Mouse (Mus musculus) megakaryocyte-erythroid progenitor cell, adult 5-6 weeks (primary cell): Measurements from ENCODE around the gene Uap1. TPM values are rescaled to one million over a fixed set of nuclear protein-coding genes. Genes with fewer than 3 reads are reported as not detected.
A peak's percentile ranks its signal among the peaks of the same experiment; 100 is the strongest.
"Not testable (repeated sequence)": the region's sequence is repeated elsewhere in the genome, so short reads cannot be mapped to it uniquely, and the experiment has no call there.

Source experiments
- ATAC-seq: replicated peaks from 2 replicates; pipeline ENCODE4 v1.8.0; 2016; ENCODE audit warnings: mild to moderate bottlenecking, inconsistent platforms; ENCODE audit not compliant: severe bottlenecking, poor library complexity, low FRiP score, low TSS enrichment
- total RNA-seq, 2 experiments: library from RNA; stranded (forward) in 1 of 2; stranded (reverse) in 1 of 2; fragments of 200-1000, 215-1000 nt in 1 of 2; fragments of >200 nt in 1 of 2; fragmentation: Nextera tagmentation in 1 of 2; gene quantifications; 2 replicates each; pipeline ENCODE4 v1.2.3; 2014 to 2017

The Uap1 gene
- total RNA-seq, 2 experiments from 2014 or later = 76.7 to 86.8 TPM

DNA sequence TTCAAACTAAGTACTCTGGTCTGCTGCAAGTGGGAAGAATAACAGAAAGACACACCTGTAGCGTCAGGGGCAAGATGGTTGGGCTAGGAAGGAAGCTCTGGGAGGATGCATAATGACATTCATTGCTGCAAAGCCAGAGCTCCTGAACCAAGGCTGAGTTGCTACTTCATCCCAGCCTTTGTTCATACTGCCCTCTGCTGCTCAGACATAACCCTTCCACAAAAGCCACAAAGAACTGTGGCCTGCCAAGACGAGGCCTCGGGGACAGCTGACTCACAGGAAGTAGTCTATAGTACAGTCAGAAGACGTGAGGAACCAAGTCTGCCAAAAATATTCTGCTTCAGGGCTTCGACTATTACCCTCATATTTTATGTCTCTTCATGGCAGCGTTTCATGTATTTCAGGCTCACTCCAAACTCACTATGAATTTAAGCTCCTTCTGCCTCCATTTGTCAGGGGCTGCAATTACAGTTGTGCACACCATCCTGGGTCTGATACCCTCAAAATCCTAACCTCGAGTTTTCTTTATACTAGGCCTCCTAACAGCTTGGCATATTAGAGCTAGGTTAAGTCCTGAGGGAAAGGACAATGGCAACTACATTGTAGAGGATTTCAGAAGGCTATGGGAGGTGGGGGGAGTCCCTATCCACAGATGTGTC, 38.3 kb downstream of the Uap1 start:
- ATAC-seq = peak; percentile 99

DNA sequence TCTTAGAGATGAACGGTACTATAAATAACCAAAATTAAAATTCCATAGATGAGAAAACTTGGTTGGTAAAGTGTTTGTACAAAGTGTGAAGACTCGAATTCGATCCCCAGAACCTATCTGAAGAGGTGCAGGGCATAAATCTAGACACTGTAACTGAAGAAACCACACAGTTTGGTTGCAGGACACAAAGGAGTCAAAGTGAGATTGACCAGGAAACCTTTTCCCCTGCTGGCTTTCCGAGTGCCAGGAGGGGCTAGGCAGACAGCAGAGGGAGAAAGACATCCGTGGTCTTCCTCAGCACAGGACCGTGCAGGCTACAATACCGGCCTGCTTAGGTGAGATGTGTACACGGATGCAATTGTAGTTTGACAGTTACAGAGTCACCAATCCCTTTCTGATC, 40.5 kb downstream of the Uap1 start:
- no peak for ATAC-seq

DNA sequence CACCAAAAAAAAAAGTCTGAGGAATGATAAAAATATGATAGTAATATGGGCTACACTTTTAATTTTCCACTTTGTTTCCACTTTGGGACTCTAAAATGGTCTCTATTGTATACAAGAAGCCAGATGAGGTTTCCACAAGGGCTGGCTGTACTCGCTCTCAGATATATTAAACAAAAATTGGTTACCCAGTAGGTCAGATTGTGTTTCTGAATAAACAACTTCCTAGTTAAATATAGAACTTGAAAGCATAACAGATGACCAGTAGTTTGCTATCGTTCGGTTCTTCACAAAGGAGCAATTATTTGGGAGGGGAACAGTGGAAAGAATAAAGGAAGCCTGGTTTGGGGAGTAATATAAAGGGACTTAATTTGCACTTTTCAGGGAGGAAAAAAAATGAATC, 43.8 kb downstream of the Uap1 start:
- no peak for ATAC-seq

DNA sequence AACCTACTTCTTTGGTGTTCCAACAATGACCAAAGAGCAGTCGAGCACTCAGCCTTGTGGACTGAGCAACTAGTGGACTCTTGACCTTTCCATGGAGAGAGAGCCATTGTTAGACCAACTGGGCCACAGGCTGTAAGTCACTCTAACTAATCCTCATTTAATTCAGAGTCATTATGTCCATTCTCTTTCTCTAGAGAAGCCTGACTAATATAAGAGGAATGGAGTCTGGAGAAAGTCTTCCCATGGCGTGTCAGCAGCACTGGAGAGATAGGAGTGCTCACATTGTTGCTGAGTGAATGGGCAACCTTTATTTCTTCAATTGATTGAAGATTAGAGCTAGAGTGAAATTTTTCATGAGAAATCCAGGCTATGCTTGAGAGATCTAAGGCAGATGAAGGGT, 50.1 kb downstream of the Uap1 start:
- no peak for ATAC-seq

DNA sequence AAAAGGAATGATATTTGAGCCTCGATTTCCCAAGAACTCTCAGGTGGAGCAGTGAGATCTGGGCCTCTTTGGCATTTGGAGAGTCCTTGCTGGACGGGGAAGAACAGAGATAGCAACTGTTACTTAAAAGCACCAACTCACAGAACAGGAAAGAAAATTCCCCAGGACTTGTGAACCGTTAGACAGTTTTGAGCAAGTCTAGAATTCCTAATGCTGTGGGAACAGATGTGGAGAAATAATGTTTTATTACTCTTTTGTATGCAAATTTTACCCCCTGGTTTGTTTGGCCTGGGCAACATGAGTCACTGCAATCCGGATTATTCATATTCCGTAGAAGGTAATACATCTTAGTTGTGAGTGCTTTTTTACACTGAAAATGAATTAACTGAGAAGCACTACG, 61.1 kb downstream of the Uap1 start:
- ATAC-seq = no peak

DNA sequence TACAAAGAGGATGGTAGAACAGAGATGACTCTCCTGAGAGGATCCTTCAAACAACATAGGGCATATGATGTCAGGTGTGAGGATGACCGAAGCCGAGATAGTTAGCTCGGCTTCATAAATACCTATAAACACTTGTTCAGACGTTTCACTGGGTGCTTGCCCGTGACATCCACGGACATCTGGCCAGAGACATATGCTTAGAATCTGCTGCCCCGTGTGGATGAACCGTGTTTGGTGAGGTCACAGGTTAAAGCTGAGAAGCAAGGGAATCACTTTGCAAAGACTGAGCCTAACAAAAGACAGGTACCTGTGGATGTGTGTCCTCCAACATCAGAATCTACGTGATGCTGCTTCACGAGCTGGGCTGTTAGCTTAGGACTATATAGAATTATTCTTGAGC, 62.5 kb downstream of the Uap1 start:
- no peak for ATAC-seq

DNA sequence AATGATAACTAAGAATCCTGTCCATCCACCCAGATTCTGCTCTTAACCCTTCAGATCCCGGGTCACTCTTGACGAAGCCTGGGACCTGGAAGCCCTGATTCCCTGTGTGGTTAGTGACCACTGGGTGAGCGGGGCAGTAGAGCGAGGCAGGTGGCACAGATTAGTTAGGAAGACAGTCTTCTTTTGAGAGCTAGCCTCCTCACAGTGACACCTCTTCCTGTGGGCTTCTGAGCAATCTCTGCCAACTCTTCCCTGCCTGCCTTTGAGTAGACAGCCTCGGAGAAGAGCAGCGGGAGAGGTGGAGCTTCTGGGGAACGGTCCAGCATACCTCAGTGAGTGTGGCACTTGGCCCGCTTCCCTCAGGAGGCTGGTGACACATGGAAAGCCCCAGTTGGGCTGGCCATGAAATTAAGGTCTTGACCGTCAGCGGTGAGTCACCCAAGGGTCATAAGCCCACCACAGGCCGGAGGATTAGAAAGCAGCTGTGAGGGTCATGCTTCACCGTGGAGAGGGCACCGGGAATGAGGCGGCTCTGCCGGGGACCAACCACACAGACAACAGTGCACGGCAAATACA, 63.0 kb downstream of the Uap1 start:
- ATAC-seq = no peak

DNA sequence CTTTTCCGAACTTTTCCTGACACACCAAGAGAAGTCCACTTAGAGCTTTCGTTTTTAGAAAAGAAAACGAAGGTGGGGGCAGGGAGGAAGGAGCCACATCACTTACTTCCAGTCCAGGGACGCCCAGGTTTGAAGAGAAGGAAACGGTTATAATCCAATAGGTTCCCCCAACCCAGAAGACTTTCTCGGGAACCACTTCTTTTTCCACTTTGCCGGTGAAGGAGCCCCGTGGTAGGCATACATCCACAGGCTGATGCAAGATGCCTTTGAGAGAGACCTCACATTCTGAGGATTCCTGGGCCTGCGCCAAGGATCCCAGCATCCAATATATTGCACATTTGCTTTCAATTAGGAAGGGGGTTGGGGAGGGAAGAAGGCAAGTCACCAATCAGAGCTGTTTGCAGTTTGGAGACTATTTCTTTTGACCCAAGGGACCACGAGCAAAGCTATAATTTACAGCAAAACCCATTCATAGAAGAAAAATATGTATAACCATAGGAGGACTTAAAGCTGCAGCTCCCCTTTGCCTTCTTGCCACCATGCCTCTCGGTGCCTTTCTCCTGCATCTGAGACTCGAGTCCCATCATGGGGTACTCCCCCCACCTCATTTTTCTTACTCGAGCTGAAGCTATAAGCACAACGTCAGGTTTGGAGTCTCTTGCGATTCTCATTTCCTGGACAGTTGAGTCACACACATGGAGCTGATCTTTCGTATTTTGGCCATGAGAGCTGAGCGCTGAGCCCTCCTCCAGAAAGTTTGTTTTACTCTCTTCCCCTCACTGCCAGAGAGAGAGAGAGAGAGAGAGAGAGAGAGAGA, 64.0 kb downstream of the Uap1 start, which contains the start of gene Ddr2:
TSS of gene Ddr2 (minus strand) at position 247 of the 817 bp plus-strand sequence.
- ATAC-seq = no peak

DNA sequence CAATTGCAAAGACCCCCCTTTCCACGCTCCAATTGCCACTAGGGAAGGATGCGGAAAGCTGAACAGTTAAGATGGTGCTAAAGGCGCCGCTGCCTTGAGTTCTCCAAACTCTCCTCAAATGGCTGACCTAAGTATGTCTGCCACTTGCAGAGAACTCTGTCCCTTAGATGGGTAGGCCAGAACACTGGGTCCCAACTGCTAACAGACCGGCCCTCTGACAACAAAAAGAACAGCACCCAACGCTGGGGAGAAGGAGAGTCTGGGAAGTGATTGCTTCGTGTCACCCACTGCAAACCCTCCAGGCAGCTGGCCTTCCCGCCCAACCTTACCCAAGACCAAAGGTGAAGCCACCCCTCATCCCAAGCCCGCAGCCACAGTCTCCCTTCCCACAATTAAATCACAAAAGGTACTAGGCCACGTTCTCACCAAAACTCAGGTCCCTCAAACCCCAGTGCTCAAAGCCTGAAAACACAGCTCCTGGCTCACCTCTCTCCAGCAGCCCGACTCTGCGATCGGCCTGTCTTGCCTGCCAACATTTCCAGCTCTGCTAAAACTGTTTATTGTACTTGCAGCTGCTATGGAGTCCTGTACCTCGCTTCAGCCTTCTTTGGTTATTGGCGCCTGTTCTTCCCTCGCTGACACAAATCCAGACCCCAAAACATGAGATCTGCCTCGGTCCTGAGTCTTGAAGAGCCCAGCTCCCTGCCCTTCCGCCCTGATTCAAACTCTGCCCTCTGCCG, 64.8 kb downstream of the Uap1 start:
- ATAC-seq = no peak

DNA sequence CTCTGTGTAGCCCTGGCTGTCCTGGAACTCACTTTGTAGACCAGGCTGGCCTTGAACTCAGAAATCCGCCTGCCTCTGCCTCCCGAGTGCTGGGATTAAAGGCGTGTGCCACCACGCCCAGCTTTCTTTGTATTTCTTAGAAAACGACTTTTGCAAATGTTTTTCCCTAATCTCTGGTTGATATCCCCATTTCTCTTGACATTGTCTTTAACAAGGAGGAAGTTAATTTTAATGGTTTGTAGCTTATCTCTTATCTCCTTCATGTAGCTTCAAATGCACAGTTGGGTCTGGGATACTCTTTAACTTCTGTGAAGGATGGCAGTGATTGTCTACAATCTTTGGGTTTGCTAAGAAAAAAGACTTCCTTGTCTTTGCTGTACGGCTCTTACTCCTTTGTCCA, 71.9 kb downstream of the Uap1 start:
- not testable (repeated sequence) for ATAC-seq

Other genes with a start within 250 kb of the Uap1 start
- gene Ccdc190, start 246.3 kb downstream of the Uap1 start, total RNA-seq (2014; fragmentation: Nextera tagmentation) = not detected in 2 replicates
- not detected in 2 replicates for gene Ccdc190, start 246.3 kb downstream of the Uap1 start, total RNA-seq (2017)
- 2.3 and 3.7 TPM in 2 replicates for gene Hsd17b7, start 205.7 kb downstream of the Uap1 start, total RNA-seq (2014; fragmentation: Nextera tagmentation)
- gene Hsd17b7, start 205.7 kb downstream of the Uap1 start, total RNA-seq (2017) = 1.0 and 7.7 TPM in 2 replicates
- gene Ddr2, start 64.2 kb downstream of the Uap1 start, total RNA-seq (2014; fragmentation: Nextera tagmentation) = not detected in 2 replicates
- not detected in 2 replicates for gene Ddr2, start 64.2 kb downstream of the Uap1 start, total RNA-seq (2017)
- 35.4 and 48.3 TPM in 2 replicates for gene Uhmk1, start 40.4 kb upstream of the Uap1 start, total RNA-seq (2014; fragmentation: Nextera tagmentation)
- 55.7 and 57.4 TPM in 2 replicates for gene Uhmk1, start 40.4 kb upstream of the Uap1 start, total RNA-seq (2017)
- not detected in 2 replicates for gene Sh2d1b2, start 57.8 kb upstream of the Uap1 start, total RNA-seq (2014; fragmentation: Nextera tagmentation)
- not detected in 2 replicates for gene Sh2d1b2, start 57.8 kb upstream of the Uap1 start, total RNA-seq (2017)
- gene Sh2d1b1, start 102.4 kb upstream of the Uap1 start, total RNA-seq (2014; fragmentation: Nextera tagmentation) = not detected in 2 replicates
- not detected in 2 replicates for gene Sh2d1b1, start 102.4 kb upstream of the Uap1 start, total RNA-seq (2017)
- gene Gm7694, start 131.4 kb upstream of the Uap1 start, total RNA-seq (2014; fragmentation: Nextera tagmentation) = 0.35 and 0.72 TPM in 2 replicates
- gene Gm7694, start 131.4 kb upstream of the Uap1 start, total RNA-seq (2017) = 0.23 TPM in 1 of 2 replicates, not detected in the other
- gene Spata46, start 133.8 kb upstream of the Uap1 start, total RNA-seq (2014; fragmentation: Nextera tagmentation) = not detected in 2 replicates
- gene Spata46, start 133.8 kb upstream of the Uap1 start, total RNA-seq (2017) = not detected in 2 replicates